Mouse (Mus musculus): Measurements from ENCODE around the gene Luzp2. TPM values are rescaled to one million over a fixed set of nuclear protein-coding genes. Genes with fewer than 3 reads are reported as not detected.

The Luzp2 gene
- 1 to 10 TPM; 2.5 to 2.7 TPM for total RNA-seq (2021)
- long read RNA-seq, experiment 1, partial matches to known transcripts, result 0 of 1 reads
- long read RNA-seq, experiment 1, other reads (novel, unspliced or antisense), result 1 of 1 reads
- long read RNA-seq, experiment 2, result 0 reads

GRCm38 (mm10) chr7:54835372-54835851, at the start of gene Luzp2:
Luzp2 (plus strand) TSS chr7:54835498.
- no peak for DNase-seq (ENCODE audit: low spot score in 2 of 2)

GRCm38 (mm10) chr7:54787456-54787855, 47.8 kb upstream of the Luzp2 start:
- DNase-seq (ENCODE audit: low spot score in 2 of 2), result no peak

- no peak for DNase-seq (ENCODE audit: low spot score in 2 of 2)
These were observed 16.7 kb upstream of the Luzp2 start for GRCm38 (mm10) chr7:54818606-54819005.

- no peak for DNase-seq (ENCODE audit: low spot score in 2 of 2)
These were observed 6.5 kb upstream of the Luzp2 start for GRCm38 (mm10) chr7:54828751-54829150.

- DNase-seq (ENCODE audit: low spot score in 2 of 2), result no peak
These were observed 634 bp downstream of the Luzp2 start for GRCm38 (mm10) chr7:54835911-54836352.

GRCm38 (mm10) chr7:54836437-54836836, 1.1 kb downstream of the Luzp2 start:
- DNase-seq (ENCODE audit: low spot score in 2 of 2), result no peak

GRCm38 (mm10) chr7:54842807-54843335, 7.6 kb downstream of the Luzp2 start:
- no peak for DNase-seq (ENCODE audit: low spot score in 2 of 2)

- DNase-seq (ENCODE audit: low spot score in 2 of 2), result no peak
These were observed 10.8 kb downstream of the Luzp2 start for GRCm38 (mm10) chr7:54845875-54846691.

GRCm38 (mm10) chr7:54846692-54847020, 11.4 kb downstream of the Luzp2 start:
- no peak for DNase-seq (ENCODE audit: low spot score in 2 of 2)

GRCm38 (mm10) chr7:54852860-54853259, 17.6 kb downstream of the Luzp2 start:
- no peak for DNase-seq (ENCODE audit: low spot score in 2 of 2)

GRCm38 (mm10) chr7:54861230-54861856, 26.0 kb downstream of the Luzp2 start:
- DNase-seq (ENCODE audit: low spot score in 2 of 2), result no peak

- no peak for DNase-seq (ENCODE audit: low spot score in 2 of 2)
These were observed 43.8 kb downstream of the Luzp2 start for GRCm38 (mm10) chr7:54878928-54879644.

- no peak for DNase-seq (ENCODE audit: low spot score in 2 of 2)
These were observed 58.7 kb downstream of the Luzp2 start for GRCm38 (mm10) chr7:54893709-54894627.

- DNase-seq (ENCODE audit: low spot score in 2 of 2), result no peak
These were observed 63.3 kb downstream of the Luzp2 start for GRCm38 (mm10) chr7:54898589-54898988.

- DNase-seq (ENCODE audit: low spot score in 2 of 2), result no peak
These were observed 74.7 kb downstream of the Luzp2 start for GRCm38 (mm10) chr7:54909958-54910357.

- no peak for DNase-seq (ENCODE audit: low spot score in 2 of 2)
These were observed 78.7 kb downstream of the Luzp2 start for GRCm38 (mm10) chr7:54914030-54914429.

GRCm38 (mm10) chr7:54921991-54922390, 86.7 kb downstream of the Luzp2 start:
- no peak for DNase-seq (ENCODE audit: low spot score in 2 of 2)

GRCm38 (mm10) chr7:54956759-54957158, 121.5 kb downstream of the Luzp2 start:
- DNase-seq (ENCODE audit: low spot score in 2 of 2), result no peak

GRCm38 (mm10) chr7:54962678-54963077, 127.4 kb downstream of the Luzp2 start:
- DNase-seq (ENCODE audit: low spot score in 2 of 2), result no peak

GRCm38 (mm10) chr7:54977372-54977771, 142.1 kb downstream of the Luzp2 start:
- DNase-seq (ENCODE audit: low spot score in 2 of 2), result no peak

Measured in adrenal gland, postnatal 4 days (tissue).